Mouse (Mus musculus) MEL (cell line): ENCODE data around the gene Npnt.

Experiments used
- CTCF ChIP-seq, 3 experiments: IDR thresholded peaks in 2 of 3; conservative IDR thresholded peaks in 1 of 3; 2 replicates each; pipeline ENCODE4 v1.5.1; 2011 to 2012; ENCODE audit warnings: low read length in 3 of 3, low read depth in 2 of 3, mild to moderate bottlenecking in 2 of 3, improper control_type of control experiment in 1 of 3, inconsistent platforms in 1 of 3, mixed read lengths in 1 of 3, moderate library complexity in 1 of 3; ENCODE audit not compliant: control insufficient read depth in 1 of 3, insufficient read depth in 1 of 3, poor library complexity in 1 of 3, severe bottlenecking in 1 of 3
- E2F4 ChIP-seq: IDR thresholded peaks from 2 replicates; pipeline ENCODE4 v1.6.1; 2011; ENCODE audit warnings: low read depth, low read length, improper control_type of control experiment, borderline replicate concordance
- MAZ ChIP-seq: IDR thresholded peaks from 2 replicates; pipeline ENCODE4 v1.6.1; 2012; ENCODE audit warnings: low read depth, mild to moderate bottlenecking, inconsistent platforms, low read length, improper control_type of control experiment
- POLR2AphosphoS2 ChIP-seq: IDR thresholded peaks from 2 replicates; pipeline ENCODE4 v1.6.1; 2011; ENCODE audit warnings: low read length, improper control_type of control experiment
- SIN3A ChIP-seq: IDR thresholded peaks from 2 replicates; pipeline ENCODE4 v1.6.1; 2012; ENCODE audit warnings: low read length, improper control_type of control experiment, inconsistent platforms

DNA sequence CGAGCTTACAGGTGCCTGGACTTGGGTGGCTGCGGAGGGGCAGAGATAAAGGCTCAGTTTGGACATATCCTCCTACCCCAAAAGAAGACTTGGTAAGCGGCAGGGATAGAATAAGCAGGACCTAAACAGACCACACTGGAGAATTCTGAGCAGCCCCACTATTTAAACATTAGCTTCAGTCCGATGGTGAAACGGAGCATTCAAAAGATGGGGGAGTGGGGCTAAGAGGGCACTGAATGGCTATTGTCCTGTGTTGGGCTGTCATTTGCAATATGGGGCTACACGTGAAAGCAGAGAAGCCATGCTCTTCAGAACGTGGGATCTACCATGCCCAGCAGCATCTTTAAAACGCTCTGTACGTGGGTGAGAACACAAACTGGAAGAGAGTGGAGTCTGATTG, 95.8 kb downstream of the Npnt start:
- TF ChIP-seq E2F4 (no peak), SIN3A (no peak), CTCF (IDR thresholded peaks at IDR 0.05 in 2 of 3, conservative IDR thresholded peaks at IDR 0.05 in 1 of 3; ENCODE audit: control insufficient read depth in 1 of 3, insufficient read depth in 1 of 3, low read depth in 2 of 3, low read length in 3 of 3, poor library complexity in 1 of 3, severe bottlenecking in 1 of 3) (no peak), POLR2AphosphoS2 (no peak), MAZ (no peak)
